Mouse (Mus musculus) Muller cell, postnatal 12 days (primary cell): ENCODE results near the gene 2510039O18Rik.
A peak's percentile ranks its signal among the peaks of the same experiment; 100 is the strongest.

ENCODE experiments used
- DNase-seq: peaks from one replicate; pipeline ENCODE4 v3.0.0-alpha.2; 2015; ENCODE audit errors: inconsistent ontology term

Gene 2510039O18Rik

DNA sequence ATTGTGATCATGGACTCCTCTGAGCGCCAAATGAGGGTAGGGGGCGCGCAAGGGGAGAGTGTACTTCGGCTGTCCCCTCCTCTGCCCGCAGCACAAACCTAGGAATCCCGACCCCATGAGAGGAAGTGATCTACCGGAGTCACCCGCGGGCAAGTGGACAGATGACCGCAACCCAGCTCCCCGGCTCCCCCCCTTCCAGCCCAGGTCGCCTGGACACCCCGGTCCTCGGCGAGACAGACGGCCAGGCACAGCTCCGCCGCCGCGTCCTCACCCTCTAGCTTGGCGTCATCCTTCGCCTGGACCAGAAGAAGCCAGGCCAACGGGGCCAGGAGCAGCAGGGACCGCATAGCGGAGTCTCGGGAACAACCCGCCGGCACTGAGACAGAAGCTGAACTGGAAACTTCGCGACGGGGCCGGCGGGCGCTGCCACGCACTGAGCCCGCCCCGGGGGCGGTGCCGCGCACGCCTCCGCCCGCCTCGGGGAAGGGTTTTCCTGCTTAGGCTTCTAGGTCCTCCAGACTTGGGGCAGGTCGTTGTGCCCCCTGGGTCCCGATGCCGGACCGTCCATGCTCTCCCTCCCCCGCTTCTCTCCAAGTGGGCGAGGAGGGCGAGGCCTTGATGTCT is 4.3 kb upstream of the 2510039O18Rik start, which contains the start of gene Plod1:
Gene Plod1, minus strand, starts transcription at position 437 of the 624 bp plus-strand sequence.
- peak; percentile 87 for DNase-seq

DNA sequence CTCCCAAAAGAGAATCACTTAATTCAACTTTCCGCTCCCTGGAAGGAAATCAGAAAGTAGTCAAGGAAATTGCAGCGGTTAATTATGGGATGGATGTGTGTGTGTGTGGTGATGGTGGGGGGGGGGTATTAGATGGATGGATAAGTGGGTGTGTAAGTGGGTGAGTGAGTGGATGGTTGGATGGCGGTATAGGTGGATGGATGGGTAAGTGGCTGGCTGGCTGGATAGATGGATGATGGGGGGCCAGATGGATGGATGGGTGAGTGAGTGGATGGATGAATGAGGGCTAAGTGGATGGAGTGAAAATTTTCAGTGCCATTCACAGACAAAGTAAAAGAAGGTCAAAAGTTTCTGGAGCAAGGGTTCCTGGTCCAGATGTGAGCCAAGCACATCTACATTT is 3.7 kb upstream of the 2510039O18Rik start:
- DNase-seq: no peak

DNA sequence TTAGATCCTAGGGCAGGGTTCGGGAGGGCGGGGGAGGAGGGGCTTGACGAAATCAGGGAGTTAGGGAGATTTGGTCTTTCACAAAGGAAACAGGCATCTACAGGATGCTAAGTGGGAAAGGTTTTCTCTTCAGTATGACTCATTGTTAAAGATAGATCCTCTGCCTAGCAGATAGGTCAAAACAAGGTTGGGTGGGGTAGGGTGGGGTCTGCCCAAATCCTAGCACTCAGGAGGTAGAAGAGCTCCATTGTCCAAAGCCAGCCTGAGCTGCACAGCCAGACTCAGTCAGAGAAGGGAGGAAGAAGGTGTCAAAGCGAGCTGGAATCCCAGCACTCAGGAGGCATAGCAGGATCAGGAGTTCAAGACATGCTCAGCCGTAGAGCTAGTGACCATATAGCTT is 3.2 kb upstream of the 2510039O18Rik start:
- DNase-seq: no peak

DNA sequence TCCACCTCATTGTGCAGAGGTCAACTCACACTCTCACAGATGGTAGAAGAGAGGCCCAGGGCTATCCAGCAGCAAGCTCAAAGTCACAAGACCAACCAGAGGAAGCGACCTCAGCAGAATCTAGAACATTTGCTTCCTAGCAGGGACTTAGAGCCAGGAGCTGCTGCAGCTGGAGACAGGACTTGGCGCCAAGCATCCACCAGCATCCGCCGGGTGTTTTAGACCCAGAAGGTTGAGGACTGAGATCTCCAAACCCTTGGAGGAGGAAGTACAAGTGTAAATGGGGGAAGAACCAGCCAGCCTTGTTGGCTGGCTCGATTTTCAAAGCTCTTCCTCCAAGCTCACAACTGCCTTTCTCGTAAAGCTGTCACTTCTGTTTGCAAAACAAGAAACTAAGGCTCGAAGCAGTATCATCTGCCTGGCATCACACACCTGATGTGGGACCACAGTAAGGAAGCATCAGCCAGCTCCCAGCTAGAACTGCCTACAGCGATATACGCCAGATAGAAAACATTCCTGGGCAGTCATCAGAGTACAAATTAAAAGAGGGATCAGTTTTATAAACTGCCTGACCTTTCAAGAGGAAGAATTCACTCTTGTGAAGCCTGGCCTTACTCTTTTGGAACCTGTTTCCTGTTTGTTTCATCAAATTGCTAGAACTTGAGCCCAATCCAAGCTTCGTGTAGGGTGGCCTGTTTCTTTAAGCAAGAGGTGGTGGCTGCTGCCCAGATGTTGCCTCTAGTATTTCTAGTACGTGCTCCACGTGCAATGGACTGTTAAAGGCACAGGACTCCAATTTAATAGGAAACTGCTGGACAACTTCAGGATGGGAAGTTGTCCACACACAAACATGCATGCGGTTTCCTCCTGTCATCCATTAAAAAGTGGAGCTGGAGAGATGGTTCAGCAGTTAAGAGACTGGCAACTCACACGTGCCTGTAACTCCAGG is 2.3 kb upstream of the 2510039O18Rik start:
- no peak for DNase-seq

DNA sequence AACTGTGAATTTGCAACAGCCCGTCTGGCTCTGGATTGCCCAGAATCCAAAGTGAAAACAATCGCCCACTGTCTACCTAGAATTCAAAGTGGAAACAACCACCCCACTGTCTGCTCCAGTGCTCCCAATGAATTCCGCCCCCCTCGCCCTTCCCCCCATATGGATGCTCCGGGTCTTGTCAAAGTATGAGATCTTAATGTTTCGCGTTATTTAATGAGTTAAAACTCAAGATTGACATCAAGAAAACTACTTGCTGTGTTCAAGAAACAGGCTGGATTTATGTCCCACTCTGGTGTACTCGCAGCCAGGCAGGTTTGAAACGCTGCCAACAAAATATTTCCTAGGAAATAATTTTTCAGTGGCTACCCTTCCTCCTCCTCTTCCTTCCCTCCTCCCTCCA is 584 bp upstream of the 2510039O18Rik start:
- peak; percentile 79 for DNase-seq

DNA sequence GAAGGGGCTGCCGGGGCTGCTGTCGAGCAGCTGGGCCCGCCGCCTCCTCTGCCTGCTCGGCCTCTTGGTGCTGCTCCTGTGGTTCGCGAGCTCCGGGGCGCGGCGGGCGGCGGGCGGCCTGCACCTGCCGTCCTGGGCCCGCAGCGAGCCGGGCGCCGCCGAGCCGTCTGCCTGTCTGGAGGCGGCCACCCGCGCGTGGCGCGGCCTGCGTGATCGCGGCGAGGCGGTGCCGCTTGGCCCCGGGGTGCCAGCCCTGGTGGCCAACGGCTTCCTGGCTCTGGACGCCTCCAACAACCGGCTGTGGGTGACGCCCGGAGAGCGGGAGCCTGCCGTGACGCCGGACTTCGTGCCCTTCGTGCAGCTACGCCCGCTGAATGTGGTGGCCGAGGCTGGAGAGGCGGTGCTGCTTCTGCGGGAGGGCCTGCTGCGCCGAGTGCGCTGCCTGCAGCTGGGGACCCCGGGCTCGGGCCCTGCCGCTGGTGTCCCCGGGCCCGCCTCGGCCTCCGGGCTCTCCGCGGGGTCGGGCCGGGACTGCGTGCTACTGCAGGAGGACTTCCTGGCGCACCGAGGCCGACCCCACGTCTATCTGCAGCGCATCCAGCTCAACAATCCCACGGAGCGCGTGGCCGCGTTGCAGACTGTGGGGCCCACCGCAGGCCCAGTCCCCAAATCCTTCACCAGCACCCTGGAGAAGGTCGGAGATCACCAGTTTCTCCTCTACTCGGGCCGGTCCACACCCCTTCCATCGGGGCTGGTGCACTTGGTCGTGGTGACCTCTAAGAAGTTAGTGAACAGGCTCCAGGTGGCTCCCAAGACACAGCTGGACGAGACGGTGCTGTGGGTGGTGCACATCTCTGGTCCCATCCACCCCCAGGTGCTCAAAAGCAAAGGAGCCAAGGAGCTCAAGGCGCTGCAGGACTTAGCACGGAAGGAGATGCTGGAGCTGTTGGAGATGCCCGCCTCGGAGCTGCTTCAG is 638 bp downstream of the 2510039O18Rik start:
- peak; percentile 22 for DNase-seq

DNA sequence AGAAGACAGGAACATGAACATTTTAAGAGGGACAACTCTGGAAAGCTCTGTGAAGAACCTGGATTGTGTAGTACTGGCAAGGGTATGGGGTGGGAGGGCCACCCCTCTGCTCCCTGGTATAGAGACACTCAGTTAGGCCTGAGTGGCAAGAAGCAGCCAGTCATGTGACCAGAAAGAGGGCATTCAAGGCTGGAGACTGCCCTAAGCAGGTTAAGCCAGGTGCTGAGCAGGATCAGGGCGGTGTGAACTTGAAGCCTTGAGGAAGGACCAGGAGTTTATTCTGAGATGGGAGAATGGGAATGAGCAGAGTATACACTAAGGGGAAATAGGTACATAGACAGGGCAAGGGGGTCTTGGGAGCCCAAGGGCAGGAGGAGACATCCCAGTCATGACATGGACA is 2.3 kb downstream of the 2510039O18Rik start:
- no peak for DNase-seq

DNA sequence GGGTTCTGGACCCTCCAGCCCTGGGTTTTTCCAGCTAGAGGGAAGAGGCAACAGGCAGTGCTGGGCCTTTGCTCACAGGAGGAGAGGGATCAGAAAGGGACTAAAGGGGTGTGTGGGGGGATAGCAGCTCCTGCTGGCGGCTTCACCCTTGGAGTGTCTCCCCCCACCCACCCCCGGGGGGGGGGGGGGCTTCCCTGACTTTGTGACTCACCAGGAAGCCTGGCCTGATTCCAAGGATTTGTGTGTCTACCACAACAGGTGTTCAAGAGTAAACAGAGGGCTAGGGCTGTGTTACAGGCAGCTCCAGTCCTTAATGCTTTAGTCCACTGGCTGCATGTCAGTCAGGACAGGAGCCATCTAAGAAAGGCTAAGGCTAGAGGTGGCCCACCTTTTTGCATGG is 6.8 kb downstream of the 2510039O18Rik start:
- DNase-seq: no peak

DNA sequence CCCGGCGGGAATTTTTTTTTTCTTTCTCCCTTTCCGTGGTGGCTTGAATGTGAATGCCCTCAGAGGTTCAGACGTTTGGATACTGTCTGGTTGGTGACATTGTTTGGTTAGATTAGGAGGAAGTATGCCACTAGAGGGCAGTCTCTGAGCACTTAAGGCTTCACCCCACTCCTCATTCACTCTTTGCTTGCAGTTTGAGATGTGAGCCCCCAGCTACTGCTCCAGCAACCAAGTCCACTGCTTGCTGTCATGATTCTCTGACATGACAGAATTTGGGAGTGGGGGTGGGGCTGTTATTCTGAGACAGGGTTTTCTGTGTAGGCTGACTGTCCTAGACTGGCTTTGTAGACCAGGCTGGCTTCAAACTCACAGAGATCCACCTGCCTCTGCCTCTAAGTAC is 12.9 kb downstream of the 2510039O18Rik start:
- DNase-seq: no peak

DNA sequence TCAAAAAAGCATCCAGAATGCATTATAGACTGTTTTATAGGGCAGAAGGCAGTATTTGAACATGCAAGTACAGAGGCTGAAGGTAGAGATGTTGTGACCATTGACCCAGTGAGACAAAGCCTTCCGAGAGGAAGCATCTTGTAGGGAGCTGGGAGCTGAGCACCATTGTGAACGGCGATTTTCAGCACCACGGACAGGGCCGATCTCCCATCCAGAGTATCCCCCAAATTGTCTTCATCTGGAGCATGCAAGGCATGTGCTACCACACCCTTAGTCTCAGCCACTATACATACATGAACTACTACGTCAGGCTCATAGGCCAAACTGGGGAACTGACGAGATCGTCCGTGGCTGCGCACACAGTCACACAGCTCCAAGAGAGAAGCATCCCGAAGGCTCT is 16.4 kb downstream of the 2510039O18Rik start:
- DNase-seq: no peak

DNA sequence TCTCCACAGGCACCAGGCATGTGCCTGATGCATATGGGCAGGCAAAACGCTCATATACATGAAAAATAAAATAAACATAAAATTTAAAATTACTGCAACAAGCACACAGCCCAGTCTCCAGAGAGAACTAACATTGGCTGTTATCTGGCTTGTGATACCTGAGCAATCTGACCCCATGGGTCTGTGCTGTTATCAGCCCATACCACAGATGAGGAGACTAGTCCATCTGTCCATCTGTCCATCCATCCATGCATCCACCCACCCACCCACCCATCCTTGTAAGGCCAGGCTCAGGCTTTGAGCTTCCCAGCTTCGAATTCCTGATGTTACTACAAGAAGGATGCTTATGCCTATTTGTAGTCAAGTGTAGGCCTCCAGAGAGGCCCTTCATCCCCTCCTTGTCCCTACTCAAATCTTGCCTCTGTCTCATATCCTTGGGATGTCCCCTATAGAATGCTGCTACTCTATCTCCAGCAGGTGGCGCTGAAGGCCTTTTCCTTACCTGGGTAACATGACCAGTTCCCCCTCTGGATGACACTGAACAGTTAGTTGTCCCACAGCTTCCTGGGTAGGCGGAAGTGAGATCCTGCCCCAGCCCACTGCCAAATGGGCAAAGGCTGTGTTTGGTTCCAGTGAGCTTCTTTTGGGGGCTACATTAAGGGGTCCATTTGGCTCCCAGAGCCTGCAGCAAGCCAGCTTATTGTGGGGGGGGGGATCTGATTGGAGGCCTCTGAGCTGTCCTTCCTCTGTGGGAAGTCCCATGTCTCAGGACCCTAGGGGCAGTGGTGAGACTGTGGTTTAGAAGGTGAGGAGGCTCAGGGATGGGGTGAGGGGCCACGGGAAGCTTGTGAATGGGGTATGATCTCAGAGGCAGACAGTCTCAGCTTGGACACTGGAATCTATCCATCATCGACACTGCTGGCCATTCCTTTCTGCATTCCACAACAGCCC is 19.5 kb downstream of the 2510039O18Rik start:
- peak; percentile 54 for DNase-seq

DNA sequence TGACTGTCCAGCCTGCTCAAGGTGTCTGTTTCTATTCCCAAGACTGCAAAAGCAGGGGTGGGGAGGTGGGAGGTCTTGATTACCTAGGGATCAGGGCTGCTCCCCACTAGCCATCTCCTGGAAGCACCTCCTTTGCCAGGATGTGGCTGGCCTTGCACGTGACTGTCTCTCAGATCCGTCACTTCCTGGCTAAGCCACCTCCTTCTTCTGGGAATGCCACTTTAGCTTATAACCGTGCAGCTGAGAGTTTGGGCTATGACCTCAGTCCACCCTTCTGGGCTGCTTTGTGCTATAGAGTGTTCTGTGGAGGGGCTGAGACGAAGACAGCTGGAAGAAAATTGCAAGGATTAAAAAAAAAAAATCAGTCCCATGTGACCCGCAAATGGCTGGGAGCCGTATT is 22.1 kb downstream of the 2510039O18Rik start:
- no peak for DNase-seq

DNA sequence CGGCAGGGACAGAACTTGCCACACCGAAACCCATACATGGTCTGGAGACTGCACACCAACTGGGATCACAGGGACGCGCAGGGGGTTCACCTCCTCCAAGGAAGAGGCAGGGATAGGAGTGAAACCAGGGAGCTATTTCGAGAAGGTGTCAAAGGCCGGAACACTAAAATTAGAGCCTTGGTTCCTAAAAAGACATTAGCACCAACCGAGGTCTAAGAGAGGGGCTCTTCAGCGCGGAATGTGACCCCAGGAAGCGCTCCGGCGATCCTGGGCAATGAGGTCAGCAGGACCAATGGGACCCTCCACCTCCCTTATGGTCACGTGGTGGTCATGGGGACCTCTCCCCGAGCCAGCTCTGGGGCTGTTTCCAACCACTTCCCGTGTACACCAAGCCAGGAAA is 22.9 kb downstream of the 2510039O18Rik start:
- DNase-seq: no peak

DNA sequence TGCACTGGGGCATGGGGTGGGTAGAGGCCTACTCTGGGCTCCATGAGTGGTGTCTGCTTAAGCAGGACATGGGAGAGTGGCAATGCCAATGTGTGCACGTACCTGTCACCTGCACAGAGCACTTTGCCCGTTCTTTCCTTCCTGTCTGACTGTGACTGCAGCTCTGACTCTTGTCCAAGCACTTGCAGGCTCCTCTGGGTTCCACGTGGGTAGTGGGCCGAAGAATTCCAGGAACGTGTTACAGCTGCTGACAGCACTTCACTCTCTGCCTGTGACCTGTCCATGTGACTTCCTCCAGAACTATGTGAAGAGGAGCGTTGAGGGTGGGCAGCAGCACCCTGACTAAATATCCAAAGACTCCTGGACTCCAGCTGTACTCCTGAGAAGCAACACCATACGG is 25.0 kb downstream of the 2510039O18Rik start:
- DNase-seq: no peak

DNA sequence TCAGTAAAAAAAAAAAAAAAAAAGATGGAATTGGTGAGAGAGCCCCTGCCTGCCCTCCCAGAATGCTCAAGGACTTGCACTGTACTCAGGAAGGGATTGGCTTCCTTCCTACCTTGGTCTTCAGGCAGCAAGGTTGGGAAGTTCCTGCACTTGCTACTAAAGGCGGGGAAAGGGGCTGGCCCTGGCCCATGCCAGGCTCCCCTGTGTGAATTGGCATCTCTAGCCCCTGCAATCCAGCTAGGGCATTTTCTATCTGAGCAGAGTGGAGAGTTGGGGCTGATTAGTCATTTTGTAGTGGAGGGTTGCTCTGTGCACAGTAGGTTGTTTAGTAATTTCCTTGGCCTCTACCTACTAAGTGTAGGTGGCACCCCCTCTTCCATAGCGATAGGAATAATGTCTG is 28.1 kb downstream of the 2510039O18Rik start:
- no peak for DNase-seq

DNA sequence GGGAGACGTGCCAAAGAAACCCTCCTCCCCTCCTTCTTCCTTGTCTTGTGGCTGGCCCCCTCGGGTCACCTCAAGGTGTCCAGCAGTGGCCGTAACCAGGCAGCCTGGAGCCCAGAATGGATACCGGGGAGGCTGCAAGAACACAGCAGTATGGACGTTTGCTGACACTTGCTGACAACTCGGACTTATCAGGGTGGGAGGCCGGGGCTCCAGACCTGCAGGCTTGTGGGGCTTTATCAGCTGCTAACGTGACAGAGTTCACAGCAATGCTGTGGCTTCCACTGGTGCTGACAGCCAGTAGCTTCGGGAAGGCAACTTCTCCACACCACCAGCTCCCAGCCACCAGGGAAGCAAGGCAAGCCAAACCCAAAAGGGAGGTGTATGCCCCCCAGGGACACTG is 28.6 kb downstream of the 2510039O18Rik start:
- no peak for DNase-seq

DNA sequence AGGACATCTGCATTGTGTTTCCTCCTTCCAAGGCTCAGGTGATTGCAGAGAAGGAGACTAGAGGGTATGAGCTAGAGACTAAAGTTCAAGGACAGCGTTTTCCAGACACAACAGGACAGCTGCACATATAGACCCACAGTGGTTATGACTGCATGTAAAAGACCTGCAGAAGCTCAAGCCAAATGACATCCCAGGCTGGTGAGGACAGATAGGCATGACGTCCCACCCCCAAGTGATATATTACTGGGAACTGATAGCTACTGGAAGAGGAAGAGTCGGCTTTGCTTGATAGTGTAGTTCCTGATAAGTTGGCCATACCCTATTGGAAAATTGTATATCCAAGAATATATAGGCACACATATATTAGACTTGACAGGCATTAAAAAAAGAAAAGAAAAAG is 35.5 kb downstream of the 2510039O18Rik start:
- no peak for DNase-seq

DNA sequence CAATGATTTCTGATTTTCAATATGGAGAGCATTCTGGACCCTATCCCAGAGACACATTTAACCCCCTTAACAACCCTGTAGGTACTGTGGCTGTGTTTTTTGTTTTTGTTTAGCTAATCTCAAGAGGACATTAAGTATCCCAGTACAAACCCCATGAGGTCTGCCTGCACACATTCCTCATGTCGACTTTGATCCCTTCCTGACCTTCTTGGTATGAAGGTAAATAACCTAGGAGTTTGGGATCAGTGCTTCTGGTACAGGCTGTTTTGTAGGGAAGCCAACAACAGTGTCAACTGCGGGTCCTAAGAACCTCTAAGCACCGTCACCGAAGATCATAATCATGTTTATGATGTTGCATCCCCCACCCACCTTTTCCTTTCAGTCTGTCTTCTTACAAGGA is 37.0 kb downstream of the 2510039O18Rik start:
- no peak for DNase-seq

DNA sequence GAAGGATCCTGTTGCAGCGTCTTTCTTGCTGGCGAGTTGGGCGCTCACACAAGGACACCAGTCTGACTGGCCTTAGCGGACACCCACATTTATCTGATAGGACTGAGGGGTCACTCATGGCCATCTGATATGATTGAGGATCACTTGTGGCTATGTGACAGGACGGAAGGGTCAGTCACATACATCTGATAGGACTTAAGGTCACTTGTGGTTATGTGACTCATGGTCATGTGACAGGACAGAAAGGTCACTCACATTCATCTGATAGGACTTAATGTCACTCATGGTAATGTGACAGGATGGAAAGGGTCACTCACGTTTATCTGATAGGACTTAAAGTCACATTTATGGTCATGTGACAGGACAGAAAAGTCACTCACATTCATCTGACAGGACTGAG is 37.7 kb downstream of the 2510039O18Rik start:
- DNase-seq: no peak

DNA sequence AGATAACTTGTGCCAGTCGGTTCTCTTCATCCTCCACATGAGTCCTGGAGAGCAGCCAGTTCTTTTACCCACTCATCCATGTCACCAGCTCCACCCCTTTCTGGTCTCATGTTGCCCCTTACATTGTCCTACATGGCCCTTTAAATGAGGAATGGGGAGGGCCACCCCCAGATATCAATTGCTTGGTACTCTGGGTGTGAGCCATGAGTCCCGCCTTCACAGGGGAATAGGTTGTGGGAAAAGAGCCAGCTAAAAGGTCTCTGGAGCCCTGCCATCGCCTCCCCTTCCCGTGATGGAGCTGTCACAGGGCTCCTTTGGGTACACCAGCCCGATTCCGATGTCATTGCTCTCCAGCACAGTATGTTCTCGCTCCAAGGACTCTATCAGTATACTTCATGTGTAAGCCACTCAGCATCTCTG is 38.8 kb downstream of the 2510039O18Rik start:
- no peak for DNase-seq
